Mouse (Mus musculus): Measurements from ENCODE around the gene Gm21964.

DNA sequence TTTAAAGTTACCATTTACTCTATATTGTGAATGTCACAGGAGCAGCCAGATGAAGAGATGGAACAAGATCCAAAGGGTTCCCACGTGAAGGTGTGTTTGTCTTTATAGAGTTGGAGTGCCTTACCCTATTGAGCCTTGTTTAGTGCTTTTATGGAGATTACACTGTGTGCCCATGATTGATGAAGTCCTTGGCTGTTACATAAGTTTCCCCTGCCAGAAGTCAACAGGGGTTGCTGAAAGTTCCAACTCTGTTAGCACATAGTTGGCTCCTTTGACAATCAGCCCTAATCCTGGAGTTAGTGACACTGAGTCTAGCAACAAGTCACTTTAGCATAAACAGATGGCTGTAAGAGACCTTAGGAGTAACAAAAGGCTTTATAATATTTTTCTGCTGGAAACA lies 9.1 kb upstream of the Gm21964 start:
- TF ChIP-seq GATA1 (IDR thresholded peaks at IDR 0.05; ENCODE audit: borderline replicate concordance, low read length) (no peak), FLI1 (IDR thresholded peaks at IDR 0.05; ENCODE audit: low read length) (no peak)

Measured in megakaryocyte, embryonic 14.5 days (primary cell).